Mouse (Mus musculus): Measurements from ENCODE around the gene Stard7.

The Stard7 gene

DNA sequence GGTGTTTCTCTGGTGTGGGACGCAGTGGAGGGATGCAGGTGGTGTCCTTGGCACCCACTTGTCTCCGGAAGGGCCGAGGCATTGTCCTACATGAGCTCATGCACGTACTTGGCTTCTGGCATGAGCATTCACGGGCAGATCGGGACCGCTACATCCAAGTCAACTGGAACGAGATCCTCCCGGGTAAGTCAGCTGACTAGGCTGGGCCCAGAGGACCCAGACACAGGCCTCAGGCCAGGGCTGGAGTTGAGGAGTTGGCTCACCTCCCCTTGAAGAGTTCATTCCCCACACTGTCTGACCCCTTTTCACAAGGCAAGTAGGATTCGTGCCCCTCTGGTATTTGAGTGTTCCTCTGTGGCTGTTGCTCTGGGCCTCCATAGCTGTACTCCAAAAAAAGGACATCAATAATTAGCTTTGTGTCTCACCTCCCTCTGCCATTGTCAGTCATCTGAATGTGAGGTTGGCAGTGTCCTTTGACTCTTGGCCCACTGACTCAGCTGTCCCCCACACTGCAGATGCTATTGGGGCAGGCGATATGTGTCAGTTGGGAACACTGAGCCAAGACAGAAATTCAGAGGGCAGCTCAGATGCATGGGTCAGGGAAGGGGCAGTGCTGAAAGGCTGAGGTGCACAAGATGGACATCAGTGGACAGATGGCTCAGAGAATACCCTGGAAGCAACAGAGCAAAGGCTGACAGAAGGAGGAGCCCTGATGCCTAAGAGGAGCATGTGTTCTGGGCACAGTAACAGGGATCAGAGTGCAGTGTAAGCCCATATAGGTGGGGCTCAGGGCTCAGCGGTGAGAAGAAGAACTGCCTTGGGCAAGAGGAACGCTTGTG is 77.3 kb downstream of the Stard7 start:
- in situ Hi-C loops (cut with MboI, MseI) = no loop called here
